Mouse (Mus musculus) lung, adult 2 months (tissue): ENCODE data around the gene Ppp1r15b.

Experiments
- CTCF ChIP-seq: fragments of 200-500 bp; IDR thresholded peaks from 2 replicates; pipeline ENCODE4 v1.5.1; 2011; ENCODE audit warnings: mild to moderate bottlenecking, low read length, control low read depth; ENCODE audit not compliant: insufficient read depth
- POLR2A ChIP-seq: fragments of 200-500 bp; IDR thresholded peaks from 2 replicates; pipeline ENCODE4 v1.6.1; 2011; ENCODE audit warnings: low read depth, mild to moderate bottlenecking, control low read depth, low read length, borderline replicate concordance; ENCODE audit errors: extremely low read depth

- no peak for TF ChIP-seq POLR2A
- TF ChIP-seq CTCF: no peak
Measured at GRCm38 (mm10) chr1:133163820-133164431, 33.0 kb downstream of the Ppp1r15b start, which contains the start of gene Plekha6.
